Mouse (Mus musculus) heart, embryonic 13.5 days (tissue): ENCODE measurements around the gene Glrx5. TPM values are rescaled to one million over a fixed set of nuclear protein-coding genes. Genes with fewer than 3 reads are reported as not detected.

Experiments
- ATAC-seq: fragments of 200-750 bp; cut with Nextera tagmentation; 2 replicates; pipeline ENCODE4 v1.8.0; 2017; ENCODE audit warnings: moderate TSS enrichment; ENCODE audit not compliant: insufficient number of reproducible peaks, low FRiP score, low TSS enrichment; ENCODE audit errors: extremely low read depth
- H3K27ac ChIP-seq: fragments of 300-500 bp; sonication (generic); replicated peaks from 2 replicates; pipeline ENCODE4 v1.5.1; 2015; ENCODE audit warnings: moderate library complexity, mild to moderate bottlenecking, inconsistent platforms
- H3K27me3 ChIP-seq: fragments of 300-500 bp; sonication (generic); replicated peaks from 2 replicates; pipeline ENCODE4 v1.6.1; 2015; ENCODE audit warnings: mild to moderate bottlenecking, inconsistent platforms
- H3K36me3 ChIP-seq: fragments of 300-500 bp; sonication (generic); 2 replicates; pipeline ENCODE4 v1.6.1; 2015; ENCODE audit warnings: mild to moderate bottlenecking, inconsistent platforms
- H3K4me1 ChIP-seq: fragments of 300-500 bp; sonication (generic); 2 replicates; pipeline ENCODE4 v1.6.1; 2015; ENCODE audit warnings: inconsistent platforms
- H3K4me2 ChIP-seq: fragments of 300-500 bp; sonication (generic); 2 replicates; pipeline ENCODE4 v1.6.1; 2015; ENCODE audit warnings: inconsistent platforms, mild to moderate bottlenecking, moderate library complexity
- H3K4me3 ChIP-seq: fragments of 300-500 bp; sonication (generic); 2 replicates; pipeline ENCODE4 v1.5.1; 2015; ENCODE audit warnings: moderate library complexity, mild to moderate bottlenecking, inconsistent platforms
- H3K9ac ChIP-seq: fragments of 300-500 bp; sonication (generic); 2 replicates; pipeline ENCODE4 v1.6.1; 2015; ENCODE audit warnings: inconsistent platforms, mild to moderate bottlenecking, moderate library complexity
- H3K9me3 ChIP-seq: fragments of 300-500 bp; sonication (generic); 2 replicates; pipeline ENCODE4 v1.6.1; 2016; ENCODE audit warnings: inconsistent platforms
- WGBS: fragments of 180-500 bp; shearing (Covaris S2); methylation state at CpG from one replicate; pipeline ENCODE4 v1.1.7; 2015; ENCODE audit warnings: mixed read lengths; 5-methylcytosine and 5-hydroxymethylcytosine counted together
- polyA plus RNA-seq: library from polyadenylated mRNA; unstranded; fragments of >200 nt; fragmentation: Nextera tagmentation; extraction: Ambion mirVana; gene quantifications from 2 replicates; pipeline ENCODE4 v1.2.1, GENCODE M21; 2015

Gene Glrx5
- polyA plus RNA-seq: 168 and 174 TPM in 2 replicates

DNA sequence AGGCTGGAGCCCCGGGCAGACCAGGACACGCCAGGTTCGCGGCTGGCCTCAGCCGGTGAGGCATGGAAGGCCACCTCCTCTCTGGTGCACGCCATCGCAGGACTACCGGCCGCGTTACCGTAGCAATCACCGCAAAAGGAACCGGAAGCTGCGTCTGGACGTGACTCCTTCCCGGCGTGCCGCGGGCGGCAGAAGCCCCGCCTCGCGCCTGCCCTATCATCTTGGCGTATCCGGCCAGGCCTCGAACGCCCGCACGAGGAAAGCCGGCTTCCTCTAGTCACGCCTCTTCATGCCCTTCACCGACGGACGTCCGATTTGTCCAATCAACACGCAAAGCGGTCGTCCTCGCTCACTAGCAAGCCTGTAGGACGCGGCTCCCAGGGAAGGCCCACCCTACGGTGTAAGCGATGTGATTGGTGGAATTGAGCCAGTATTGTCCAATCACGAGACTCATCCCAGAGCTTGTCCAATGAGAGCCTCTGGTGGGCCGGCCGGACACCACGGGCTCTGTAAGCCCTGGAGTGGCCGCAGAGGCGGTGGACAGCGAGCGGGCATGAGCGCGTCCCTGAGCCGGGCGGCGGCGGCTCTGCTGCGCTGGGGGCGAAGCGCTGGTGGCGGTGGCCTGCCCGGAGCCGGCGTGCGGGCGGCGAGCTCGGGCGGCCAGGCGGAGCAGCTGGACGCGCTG is at the start of gene Glrx5:
Gene Glrx5 (plus strand): TSS at position 542 of the 685 bp plus-strand sequence.
- peak within 1 kb of the TSS; percentile 87 for H3K27ac ChIP-seq
- peak within 1 kb of the TSS; percentile 93 for H3K4me2 ChIP-seq
- H3K36me3 ChIP-seq: peaks cover 23% of the 10 kb centered on the region
- under 1% methylated on average over 72 of the region's 72 CpGs for WGBS
- peaks cover 44% of the 10 kb centered on the region for H3K4me1 ChIP-seq
- peak within 1 kb of the TSS; percentile 90 for H3K4me3 ChIP-seq
- H3K9ac ChIP-seq: peak within 1 kb of the TSS; percentile 94
- no peaks in the 10 kb centered on the region for H3K27me3 ChIP-seq
- no peaks in the 10 kb centered on the region for H3K9me3 ChIP-seq
- peak; percentile 95 for ATAC-seq

GRCm38 (mm10) chr12:104983476-104983875 is 49.0 kb upstream of the Glrx5 start:
- no peak for ATAC-seq
- no peaks in the 10 kb centered on the region for H3K27me3 ChIP-seq
- no peaks in the 10 kb centered on the region for H3K36me3 ChIP-seq
- no peak overlapping the region for H3K9ac ChIP-seq
- no peak overlapping the region for H3K4me3 ChIP-seq
- H3K27ac ChIP-seq: no peak overlapping the region
- H3K4me2 ChIP-seq: no peak overlapping the region
- no peaks in the 10 kb centered on the region for H3K9me3 ChIP-seq
- 58% methylated on average over 7 of the region's 7 CpGs for WGBS
- peaks cover 16% of the 10 kb centered on the region for H3K4me1 ChIP-seq

- no peaks in the 10 kb centered on the region for H3K27me3 ChIP-seq
- no peaks in the 10 kb centered on the region for H3K36me3 ChIP-seq
- H3K4me1 ChIP-seq: peaks cover 6% of the 10 kb centered on the region
- H3K4me2 ChIP-seq: no peak overlapping the region
- H3K9ac ChIP-seq: no peak overlapping the region
- ATAC-seq: no peak
- H3K4me3 ChIP-seq: no peak overlapping the region
- 79% methylated on average over 5 of the region's 5 CpGs for WGBS
- H3K27ac ChIP-seq: no peak overlapping the region
- no peaks in the 10 kb centered on the region for H3K9me3 ChIP-seq
These were observed 47.4 kb upstream of the Glrx5 start for GRCm38 (mm10) chr12:104985088-104985487.

DNA sequence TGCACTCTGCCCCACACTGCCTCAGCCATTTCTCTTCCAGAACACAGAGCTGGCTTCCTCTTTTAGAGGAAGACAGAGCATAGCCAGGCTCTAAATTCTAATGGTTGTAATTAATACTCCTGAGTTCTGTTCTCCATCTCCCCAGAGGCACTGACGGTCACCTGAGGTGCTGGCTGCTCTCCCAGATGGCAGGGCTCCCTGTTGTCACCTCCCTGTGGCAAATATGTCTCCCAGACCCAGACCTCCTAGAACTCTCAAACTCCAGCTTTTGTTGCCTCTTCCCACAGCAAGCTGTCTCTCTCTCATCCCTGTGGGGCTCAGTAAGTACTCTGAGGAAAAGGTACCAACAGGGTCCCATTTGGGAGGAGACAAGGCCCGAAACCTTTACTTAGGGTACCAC is 46.5 kb upstream of the Glrx5 start:
- Histone ChIP-seq H3K4me3 (no peak overlapping the region), H3K27ac (no peak overlapping the region), H3K36me3 (no peaks in the 10 kb centered on the region), H3K4me1 (peaks cover 6% of the 10 kb centered on the region), H3K9me3 (no peaks in the 10 kb centered on the region), H3K4me2 (no peak overlapping the region), H3K27me3 (no peaks in the 10 kb centered on the region), H3K9ac (no peak overlapping the region)
- ATAC-seq: no peak
- WGBS: 69% methylated on average over 2 of the region's 2 CpGs

DNA sequence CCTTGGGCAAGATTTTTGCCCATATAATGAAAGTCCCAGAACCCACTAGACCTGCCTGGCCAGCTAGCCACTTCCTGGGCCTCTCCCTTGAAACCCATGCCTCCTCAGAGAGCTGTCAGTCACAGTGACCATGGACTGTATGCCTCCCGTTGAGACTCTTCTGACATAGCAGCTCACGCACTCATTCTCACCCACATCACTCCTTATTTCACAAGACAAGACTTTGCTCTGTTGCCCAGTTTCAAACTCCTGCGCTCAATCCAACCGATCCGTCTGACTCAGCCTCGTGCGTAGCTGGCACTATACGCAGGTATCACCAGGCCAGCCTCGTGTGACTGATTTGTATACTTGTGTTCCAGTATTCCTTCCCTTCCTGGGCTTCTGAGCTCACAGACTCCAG is 45.7 kb upstream of the Glrx5 start:
- H3K27me3 ChIP-seq: no peaks in the 10 kb centered on the region
- no peak overlapping the region for H3K4me3 ChIP-seq
- peaks cover 6% of the 10 kb centered on the region for H3K4me1 ChIP-seq
- ATAC-seq: no peak
- 82% methylated on average over 9 of the region's 9 CpGs for WGBS
- no peak overlapping the region for H3K4me2 ChIP-seq
- H3K9me3 ChIP-seq: no peaks in the 10 kb centered on the region
- H3K9ac ChIP-seq: no peak overlapping the region
- no peaks in the 10 kb centered on the region for H3K36me3 ChIP-seq
- H3K27ac ChIP-seq: no peak overlapping the region

GRCm38 (mm10) chr12:104987936-104988335 is 44.6 kb upstream of the Glrx5 start:
- Histone ChIP-seq H3K9ac (no peak overlapping the region), H3K4me3 (no peak overlapping the region), H3K4me2 (no peak overlapping the region), H3K4me1 (peaks cover 6% of the 10 kb centered on the region), H3K9me3 (no peaks in the 10 kb centered on the region), H3K36me3 (no peaks in the 10 kb centered on the region), H3K27me3 (no peaks in the 10 kb centered on the region; the same call in 1 of the 2 replicates), H3K27ac (no peak overlapping the region)
- no peak for ATAC-seq
- 83% methylated on average over 7 of the region's 7 CpGs for WGBS

DNA sequence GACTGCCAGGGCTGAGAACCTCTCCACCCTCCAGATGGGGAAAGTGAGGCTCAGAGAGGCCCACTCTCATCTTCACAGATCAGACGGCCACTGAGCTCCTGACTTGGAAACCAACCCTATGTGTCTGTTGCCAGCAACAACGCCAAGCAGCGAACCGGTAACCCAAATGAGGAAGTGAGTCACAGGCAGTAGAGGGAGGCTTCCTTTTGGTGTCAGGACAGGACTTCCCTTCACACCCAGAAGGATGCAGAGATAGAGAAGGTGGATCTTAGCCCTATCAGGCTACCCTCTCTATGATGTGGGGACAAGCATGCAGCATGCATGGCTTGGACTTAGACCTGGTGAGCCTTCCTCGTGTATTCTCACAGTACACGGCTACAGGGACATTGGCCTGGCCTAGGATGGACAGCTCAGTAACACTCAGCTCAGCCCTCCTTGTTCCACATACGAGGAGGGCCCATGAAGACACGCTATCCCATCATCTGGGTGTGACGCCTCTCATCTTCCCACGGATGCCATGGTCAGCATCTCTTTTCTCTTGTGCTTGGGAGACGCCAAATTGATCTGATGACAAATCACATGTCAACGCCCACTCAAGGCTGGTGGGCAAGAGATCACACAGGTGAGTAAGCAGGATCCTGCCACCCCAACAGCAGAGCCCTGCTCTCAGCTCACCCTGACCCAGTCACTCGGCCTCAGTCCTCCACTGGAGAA is 41.6 kb upstream of the Glrx5 start:
- no peak overlapping the region for H3K4me3 ChIP-seq
- H3K4me1 ChIP-seq: peaks cover 4% of the 10 kb centered on the region
- 68% methylated on average over 13 of the region's 13 CpGs for WGBS
- H3K36me3 ChIP-seq: no peaks in the 10 kb centered on the region
- no peak overlapping the region for H3K4me2 ChIP-seq
- no peak overlapping the region for H3K27ac ChIP-seq
- ATAC-seq: no peak
- H3K9me3 ChIP-seq: no peaks in the 10 kb centered on the region
- no peak overlapping the region for H3K9ac ChIP-seq
- peaks cover 15% of the 10 kb centered on the region for H3K27me3 ChIP-seq

- H3K4me2 ChIP-seq: no peak overlapping the region
- H3K36me3 ChIP-seq: no peaks in the 10 kb centered on the region
- no peaks in the 10 kb centered on the region for H3K9me3 ChIP-seq
- H3K27me3 ChIP-seq: peaks cover 18% of the 10 kb centered on the region
- no peak overlapping the region for H3K27ac ChIP-seq
- no peak overlapping the region for H3K9ac ChIP-seq
- H3K4me3 ChIP-seq: no peak overlapping the region
- WGBS: 71% methylated on average over 10 of the region's 10 CpGs
- no peak for ATAC-seq
- 0 out of 2 replicates have a peak, but pooled peaks cover 3% of the 10 kb centered on the region for H3K4me1 ChIP-seq
These were observed 40.3 kb upstream of the Glrx5 start for GRCm38 (mm10) chr12:104992123-104992741.

DNA sequence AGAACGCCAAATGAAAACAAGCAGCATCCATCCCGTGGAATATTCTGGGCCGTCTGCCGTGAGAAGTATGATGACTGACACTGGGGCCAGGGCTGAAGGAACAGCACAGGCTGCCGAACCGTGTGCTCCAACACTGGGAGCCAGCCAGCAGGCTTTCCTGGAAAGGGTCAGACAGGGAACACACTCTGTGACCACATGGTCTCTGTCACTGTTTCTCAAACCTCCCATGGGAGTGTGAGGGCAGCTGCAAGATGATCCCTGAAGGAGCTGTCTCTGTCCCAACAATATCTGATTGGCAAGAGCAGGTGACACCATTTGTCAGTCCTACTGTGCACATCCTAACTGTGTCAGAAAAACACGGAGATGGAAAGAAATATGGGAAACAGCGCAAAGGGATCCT is 39.6 kb upstream of the Glrx5 start:
- ATAC-seq: no peak
- H3K4me3 ChIP-seq: no peak overlapping the region
- peaks cover 23% of the 10 kb centered on the region for H3K27me3 ChIP-seq
- H3K4me1 ChIP-seq: 0 out of 2 replicates have a peak, but pooled peaks cover 3% of the 10 kb centered on the region
- H3K27ac ChIP-seq: no peak overlapping the region
- no peak overlapping the region for H3K9ac ChIP-seq
- no peaks in the 10 kb centered on the region for H3K36me3 ChIP-seq
- WGBS: 72% methylated on average over 8 of the region's 8 CpGs
- H3K4me2 ChIP-seq: no peak overlapping the region
- no peaks in the 10 kb centered on the region for H3K9me3 ChIP-seq

DNA sequence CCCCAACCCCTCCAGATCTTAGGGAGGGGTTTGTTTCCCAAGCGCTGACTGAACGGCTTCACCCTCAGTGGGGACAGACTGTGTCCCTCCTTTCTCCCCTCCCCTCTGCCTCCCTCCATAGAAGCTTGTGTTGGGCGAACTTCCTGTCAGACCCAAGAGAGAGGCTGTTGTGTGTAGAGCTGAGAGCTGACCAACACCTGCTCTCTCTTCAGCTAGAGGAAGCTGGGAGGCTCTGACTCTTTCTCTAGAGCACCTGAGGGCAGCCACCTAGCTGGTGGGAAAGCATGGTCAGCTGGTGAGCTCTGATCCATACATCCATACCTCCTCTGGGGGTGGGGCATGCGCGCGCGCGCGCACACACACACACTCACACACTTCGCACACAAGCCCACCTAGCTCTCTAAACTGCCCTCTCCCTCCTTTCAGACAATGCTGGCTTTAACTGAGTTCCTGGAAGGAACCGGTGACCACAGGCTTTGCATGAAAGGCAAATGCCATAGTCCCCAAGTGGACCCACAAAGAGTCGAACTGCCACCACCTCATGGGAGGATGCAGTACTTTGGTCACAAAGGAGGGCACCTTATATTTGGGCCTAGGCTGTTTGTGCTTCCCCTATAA is 37.1 kb upstream of the Glrx5 start:
- Histone ChIP-seq H3K27me3 (peaks cover 41% of the 10 kb centered on the region), H3K4me3 (no peak overlapping the region), H3K4me2 (no peak overlapping the region), H3K9ac (no peak overlapping the region), H3K4me1 (0 out of 2 replicates have a peak, but pooled peaks cover 7% of the 10 kb centered on the region), H3K9me3 (no peaks in the 10 kb centered on the region), H3K27ac (no peak overlapping the region), H3K36me3 (no peaks in the 10 kb centered on the region)
- WGBS: 73% methylated on average over 12 of the region's 12 CpGs
- ATAC-seq: no peak

DNA sequence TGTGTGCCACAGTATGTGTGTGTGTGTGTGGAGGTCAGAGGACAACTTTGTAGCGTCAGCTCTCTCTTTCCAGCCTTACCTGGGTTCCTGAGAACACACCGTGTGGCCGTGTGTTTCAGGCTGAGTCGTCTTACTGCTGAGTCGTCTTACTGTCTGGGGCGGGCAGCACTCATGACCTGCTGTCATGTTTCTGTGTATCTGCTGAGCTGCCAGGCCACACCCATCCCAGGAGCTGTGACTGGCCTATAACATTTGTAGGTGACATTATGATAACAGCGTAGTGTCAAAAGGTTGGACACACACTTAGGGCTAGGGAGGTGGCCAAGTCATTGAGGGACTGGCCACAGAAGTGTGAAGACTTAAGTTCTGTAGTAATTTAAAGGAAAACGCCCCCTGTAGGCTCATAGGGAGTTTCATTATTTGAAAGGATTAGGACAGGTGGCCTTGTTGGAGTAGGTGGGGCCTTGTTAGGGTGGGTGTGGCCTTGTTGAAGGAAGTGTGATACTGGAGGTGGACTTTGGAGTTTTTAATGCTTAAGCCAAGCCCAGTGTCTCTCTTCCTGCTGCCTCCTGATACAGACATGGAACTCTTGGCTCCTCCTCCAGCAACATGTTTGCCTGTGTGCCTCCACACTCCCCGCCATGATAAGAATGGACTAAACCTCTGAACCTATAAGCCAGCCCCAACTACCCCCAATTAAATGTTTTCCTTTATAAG is 36.3 kb upstream of the Glrx5 start:
- no peak overlapping the region for H3K9ac ChIP-seq
- no peak for ATAC-seq
- no peaks in the 10 kb centered on the region for H3K36me3 ChIP-seq
- no peaks in the 10 kb centered on the region for H3K9me3 ChIP-seq
- WGBS: 76% methylated on average over 9 of the region's 9 CpGs
- peaks cover 41% of the 10 kb centered on the region for H3K27me3 ChIP-seq
- H3K4me1 ChIP-seq: peaks cover 13% of the 10 kb centered on the region
- no peak overlapping the region for H3K4me3 ChIP-seq
- no peak overlapping the region for H3K27ac ChIP-seq
- H3K4me2 ChIP-seq: no peak overlapping the region
